Mouse (Mus musculus): ENCODE data around the gene Aqp2. TPM values are rescaled to one million over a fixed set of nuclear protein-coding genes. Genes with fewer than 3 reads are reported as not detected.
A peak's percentile ranks its signal among the peaks of the same experiment; 100 is the strongest.

The Aqp2 gene
- total RNA-seq, 2 experiments from 2014 or later, result not detected

GRCm38 (mm10) chr15:99586525-99586924 is 7.7 kb downstream of the Aqp2 start:
- intact Hi-C loops (cut with DNase I), result loop anchor here (10.0 kb wide), 1 partner anchor 172 kb away; no protein-coding TSS in a partner anchor
- no peak for DNase-seq (ENCODE audit: extremely low spot score in 1 of 2, low spot score in 2 of 2)

GRCm38 (mm10) chr15:99589237-99589636 is 10.4 kb downstream of the Aqp2 start:
- DNase-seq (ENCODE audit: extremely low spot score in 1 of 2, low spot score in 2 of 2), result no peak
- intact Hi-C loops (cut with DNase I), result loop anchor here (10.0 kb wide), 1 partner anchor 174 kb away; no protein-coding TSS in a partner anchor

- intact Hi-C loops (cut with DNase I), result loop anchor here (10.0 kb wide), 1 partner anchor 175 kb away; no protein-coding TSS in a partner anchor
- DNase-seq (ENCODE audit: extremely low spot score in 1 of 2, low spot score in 2 of 2), result no peak
Measured at GRCm38 (mm10) chr15:99589704-99590103, 10.8 kb downstream of the Aqp2 start.

GRCm38 (mm10) chr15:99590429-99591084 is 11.7 kb downstream of the Aqp2 start, which contains the start of gene Aqp5:
Gene Aqp5 (plus strand): TSS chr15:99590782.
- DNase-seq (ENCODE audit: extremely low spot score in 1 of 2, low spot score in 2 of 2), result no peak
- intact Hi-C loops (cut with DNase I), result no loop called here

- peak in 1 of 2 experiments; percentile 16 for DNase-seq (ENCODE audit: extremely low spot score in 1 of 2, low spot score in 2 of 2)
- intact Hi-C loops (cut with DNase I), result no loop called here
Measured at GRCm38 (mm10) chr15:99592177-99592576, 13.3 kb downstream of the Aqp2 start.

- DNase-seq (ENCODE audit: extremely low spot score in 1 of 2, low spot score in 2 of 2), result no peak
- intact Hi-C loops (cut with DNase I), result no loop called here
Measured at GRCm38 (mm10) chr15:99592877-99593276, 14.0 kb downstream of the Aqp2 start.

GRCm38 (mm10) chr15:99594951-99595350 is 16.1 kb downstream of the Aqp2 start:
- no peak for DNase-seq (ENCODE audit: extremely low spot score in 1 of 2, low spot score in 2 of 2)
- intact Hi-C loops (cut with DNase I), result loop anchor here (5.0 kb wide), 3 partner anchors 92 to 312 kb away; no protein-coding TSS in a partner anchor

- intact Hi-C loops (cut with DNase I), result loop anchor here (1.0 to 5.0 kb wide), 5 partner anchors 73 to 311 kb away; no protein-coding TSS in a partner anchor
- DNase-seq (ENCODE audit: extremely low spot score in 1 of 2, low spot score in 2 of 2), result peak; percentile 81 to 87
Measured at GRCm38 (mm10) chr15:99596056-99596687, 17.3 kb downstream of the Aqp2 start.

GRCm38 (mm10) chr15:99596841-99597240 is 18.0 kb downstream of the Aqp2 start:
- DNase-seq (ENCODE audit: extremely low spot score in 1 of 2, low spot score in 2 of 2), result no peak
- intact Hi-C loops (cut with DNase I), result loop anchor here (1.0 to 5.0 kb wide), 5 partner anchors 72 to 310 kb away; no protein-coding TSS in a partner anchor

GRCm38 (mm10) chr15:99597596-99597995 is 18.7 kb downstream of the Aqp2 start:
- intact Hi-C loops (cut with DNase I), result loop anchor here (2.0 to 5.0 kb wide), 4 partner anchors 90 to 310 kb away; no protein-coding TSS in a partner anchor
- no peak for DNase-seq (ENCODE audit: extremely low spot score in 1 of 2, low spot score in 2 of 2)

GRCm38 (mm10) chr15:99599245-99600070 is 20.6 kb downstream of the Aqp2 start:
- intact Hi-C loops (cut with DNase I), result loop anchor here (5.0 kb wide), 3 partner anchors 88 to 308 kb away; no protein-coding TSS in a partner anchor
- DNase-seq (ENCODE audit: extremely low spot score in 1 of 2, low spot score in 2 of 2), result no peak

GRCm38 (mm10) chr15:99600986-99601822 is 22.3 kb downstream of the Aqp2 start, which contains the start of gene Aqp6:
Gene Aqp6 (plus strand): TSS chr15:99601400.
- DNase-seq (ENCODE audit: extremely low spot score in 1 of 2, low spot score in 2 of 2), result no peak
- intact Hi-C loops (cut with DNase I), result no loop called here

- intact Hi-C loops (cut with DNase I), result no loop called here
- DNase-seq (ENCODE audit: extremely low spot score in 1 of 2, low spot score in 2 of 2), result no peak
Measured at GRCm38 (mm10) chr15:99601823-99602120, 22.9 kb downstream of the Aqp2 start.

GRCm38 (mm10) chr15:99602206-99602820 is 23.5 kb downstream of the Aqp2 start:
- intact Hi-C loops (cut with DNase I), result no loop called here
- DNase-seq (ENCODE audit: extremely low spot score in 1 of 2, low spot score in 2 of 2), result no peak

GRCm38 (mm10) chr15:99603216-99603615 is 24.4 kb downstream of the Aqp2 start:
- no peak for DNase-seq (ENCODE audit: extremely low spot score in 1 of 2, low spot score in 2 of 2)
- intact Hi-C loops (cut with DNase I), result no loop called here

GRCm38 (mm10) chr15:99605595-99605994 is 26.7 kb downstream of the Aqp2 start:
- DNase-seq (ENCODE audit: extremely low spot score in 1 of 2, low spot score in 2 of 2), result no peak
- intact Hi-C loops (cut with DNase I), result no loop called here

GRCm38 (mm10) chr15:99606515-99606914 is 27.7 kb downstream of the Aqp2 start:
- intact Hi-C loops (cut with DNase I), result no loop called here
- DNase-seq (ENCODE audit: extremely low spot score in 1 of 2, low spot score in 2 of 2), result no peak

Data from left cerebral cortex, postnatal 10 days (tissue).